Mouse (Mus musculus) small intestine, adult 2 months (tissue): ENCODE results near the gene Tigd2. TPM values are rescaled to one million over a fixed set of nuclear protein-coding genes. Genes with fewer than 3 reads are reported as not detected.
A peak's percentile ranks its signal among the peaks of the same experiment; 100 is the strongest.

Experiments
- H3K27ac ChIP-seq: fragments of 200-500 bp; 2 replicates; pipeline ENCODE4 v1.5.1; 2012; ENCODE audit warnings: low read depth, low read length, control low read depth, inconsistent platforms; ENCODE audit not compliant: insufficient read depth
- H3K27me3 ChIP-seq: fragments of 200-500 bp; 2 replicates; pipeline ENCODE4 v1.6.1; 2012; ENCODE audit warnings: mild to moderate bottlenecking, moderate library complexity, low read length, inconsistent platforms; ENCODE audit not compliant: control insufficient read depth, insufficient read depth
- H3K36me3 ChIP-seq: fragments of 200-500 bp; 2 replicates; pipeline ENCODE4 v1.6.1; 2012; ENCODE audit warnings: mild to moderate bottlenecking, low read length, control low read depth, inconsistent platforms; ENCODE audit not compliant: control insufficient read depth, insufficient read depth
- H3K4me1 ChIP-seq: fragments of 200-500 bp; 2 replicates; pipeline ENCODE4 v1.6.1; 2012; ENCODE audit warnings: low read length, inconsistent platforms, mixed read lengths; ENCODE audit not compliant: control insufficient read depth, insufficient read depth, insufficient read length
- H3K4me3 ChIP-seq: fragments of 200-500 bp; 2 replicates; pipeline ENCODE4 v1.5.1; 2012; ENCODE audit warnings: low read depth, mild to moderate bottlenecking, control low read depth, inconsistent platforms, low read length, moderate library complexity
- CTCF ChIP-seq: fragments of 200-500 bp; IDR thresholded peaks from 2 replicates; pipeline ENCODE4 v1.5.1; 2012; ENCODE audit warnings: low read depth, mild to moderate bottlenecking, control low read depth, inconsistent platforms, low read length, moderate library complexity, mixed read lengths; ENCODE audit not compliant: insufficient replicate concordance, insufficient read length; ENCODE audit errors: extremely low read depth
- POLR2A ChIP-seq: fragments of 200-500 bp; IDR thresholded peaks from 2 replicates; pipeline ENCODE4 v1.6.1; 2012; ENCODE audit warnings: low read depth, mild to moderate bottlenecking, control low read depth, inconsistent platforms, low read length, moderate library complexity
- WGBS: fragments of 180-500 bp; shearing (Covaris S2); methylation state at CpG from one replicate; pipeline ENCODE4 v1.1.7; 2018; 5-methylcytosine and 5-hydroxymethylcytosine counted together
- polyA plus RNA-seq: library from polyadenylated mRNA; depleted of rRNA; stranded (reverse); fragments of >200 nt; gene quantifications from 2 replicates; pipeline ENCODE4 v1.2.3, GENCODE M21; 2012; rRNA removed

Gene Tigd2
- polyA plus RNA-seq = 2.1 and 2.2 TPM in 2 replicates

GRCm38 (mm10) chr6:59208685-59209298 is at the start of gene Tigd2:
TSS of gene Tigd2 (plus strand) at chr6:59208870.
- no peaks in the 10 kb centered on the region; the same call in 1 of the 2 replicates for H3K36me3 ChIP-seq
- no peaks in the 10 kb centered on the region; the same call in 1 of the 2 replicates for H3K4me1 ChIP-seq
- WGBS = under 1% methylated on average over 62 of the region's 62 CpGs
- peak; percentile 83 for TF ChIP-seq POLR2A
- TF ChIP-seq CTCF = peak; percentile 83
- H3K27ac ChIP-seq = peak within 1 kb of the TSS; percentile 58
- H3K4me3 ChIP-seq = peak within 1 kb of the TSS; percentile 94
- no peaks in the 10 kb centered on the region for H3K27me3 ChIP-seq

- TF ChIP-seq CTCF = no peak
- no peak for TF ChIP-seq POLR2A
- 28% methylated on average over 4 of the region's 4 CpGs for WGBS
- no peak overlapping the region for H3K4me3 ChIP-seq
These were observed 46.7 kb upstream of the Tigd2 start for GRCm38 (mm10) chr6:59161801-59162478.

GRCm38 (mm10) chr6:59162887-59163286 is 45.8 kb upstream of the Tigd2 start:
- TF ChIP-seq CTCF (no peak), POLR2A (no peak)
- Histone ChIP-seq H3K4me3 (no peak overlapping the region), H3K27me3 (no peaks in the 10 kb centered on the region; the same call in 1 of the 2 replicates), H3K36me3 (no peaks in the 10 kb centered on the region), H3K4me1 (0 out of 2 replicates have a peak, but pooled peaks cover 2% of the 10 kb centered on the region), H3K27ac (no peak overlapping the region)
- WGBS = 55% methylated on average over 2 of the region's 2 CpGs

More at GRCm38 (mm10) chr6:59161801-59162478, 46.7 kb upstream of the Tigd2 start:
- Histone ChIP-seq H3K4me1 (0 out of 2 replicates have a peak, but pooled peaks cover 2% of the 10 kb centered on the region), H3K27ac (no peak overlapping the region), H3K36me3 (no peaks in the 10 kb centered on the region), H3K27me3 (no peaks in the 10 kb centered on the region; the same call in 1 of the 2 replicates)

DNA sequence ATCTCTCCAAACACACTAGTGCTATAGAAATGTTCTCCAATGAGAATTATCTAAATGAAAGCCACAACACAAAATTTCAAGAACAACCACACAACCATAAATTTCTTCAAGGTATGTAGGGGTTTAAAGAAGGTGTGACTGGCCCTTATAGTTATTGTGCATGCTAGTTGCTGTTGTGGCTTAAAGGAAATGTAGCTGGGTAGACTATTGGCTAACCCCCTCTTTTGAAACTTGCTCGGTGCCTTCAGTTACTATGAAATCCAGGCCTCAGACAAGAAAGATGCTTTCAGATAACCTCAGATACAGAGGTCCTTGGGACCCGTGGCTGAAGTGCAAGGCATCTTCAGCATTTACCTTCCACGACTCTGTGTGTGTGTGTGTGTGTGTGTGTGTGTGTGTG is 45.3 kb upstream of the Tigd2 start:
- Histone ChIP-seq H3K27me3 (no peaks in the 10 kb centered on the region; the same call in 1 of the 2 replicates), H3K27ac (no peak overlapping the region), H3K4me1 (0 out of 2 replicates have a peak, but pooled peaks cover 2% of the 10 kb centered on the region), H3K4me3 (no peak overlapping the region), H3K36me3 (no peaks in the 10 kb centered on the region)
- 81% methylated on average over 3 of the region's 3 CpGs for WGBS
- TF ChIP-seq CTCF (no peak), POLR2A (no peak)

DNA sequence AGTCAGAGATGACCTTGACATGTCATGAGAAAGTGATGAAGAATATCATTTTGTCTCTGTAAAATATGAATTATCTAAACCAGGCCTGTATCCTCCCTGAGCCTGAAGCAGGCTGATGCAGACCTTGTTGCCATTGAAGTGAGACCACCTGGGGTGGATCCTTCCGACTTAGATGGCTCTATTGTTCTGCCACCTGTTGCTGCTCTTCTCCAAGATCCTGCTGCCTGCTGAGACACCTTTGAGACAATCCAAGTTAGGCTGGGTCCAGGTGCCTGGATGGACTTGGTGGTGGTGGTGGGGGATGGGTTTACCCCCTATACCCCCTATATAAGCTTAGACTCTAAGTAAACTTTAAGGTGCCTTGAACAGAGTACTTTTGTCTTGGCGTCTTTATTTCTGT is 39.7 kb upstream of the Tigd2 start:
- Histone ChIP-seq H3K4me3 (no peak overlapping the region), H3K4me1 (peaks cover 8% of the 10 kb centered on the region; the same call in 1 of the 2 replicates), H3K27me3 (0 out of 2 replicates have a peak, but pooled peaks cover 2% of the 10 kb centered on the region), H3K36me3 (no peaks in the 10 kb centered on the region), H3K27ac (no peak overlapping the region)
- TF ChIP-seq CTCF (no peak), POLR2A (no peak)
- WGBS = 79% methylated on average over 2 of the region's 2 CpGs

- 0 out of 2 replicates have a peak, but pooled peaks cover 2% of the 10 kb centered on the region for H3K27me3 ChIP-seq
- no peak for TF ChIP-seq POLR2A
- TF ChIP-seq CTCF = no peak
These were observed 37.4 kb upstream of the Tigd2 start for GRCm38 (mm10) chr6:59171230-59171629.

DNA sequence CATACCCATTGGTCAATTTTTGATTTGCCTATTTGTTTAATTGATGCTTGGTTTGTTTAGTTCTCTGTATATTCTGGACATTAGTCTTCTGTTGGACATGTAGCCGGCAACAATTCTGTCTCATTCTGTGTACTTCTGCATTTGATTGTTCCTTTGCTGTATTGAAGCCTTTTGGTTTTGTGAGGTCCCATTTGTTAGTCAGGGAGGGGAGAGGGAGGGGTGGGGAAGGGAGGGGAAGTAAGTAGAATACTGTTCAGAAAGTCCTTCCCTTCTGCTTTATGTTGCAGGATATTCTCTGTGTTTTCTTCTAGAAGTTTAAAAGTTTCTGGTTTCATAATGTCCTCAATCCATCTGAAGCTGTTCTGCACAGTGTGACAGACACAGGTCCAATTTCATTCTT is 34.7 kb upstream of the Tigd2 start:
- H3K4me1 ChIP-seq = peaks cover 12% of the 10 kb centered on the region; the same call in 1 of the 2 replicates
- H3K27me3 ChIP-seq = 0 out of 2 replicates have a peak, but pooled peaks cover 2% of the 10 kb centered on the region
- TF ChIP-seq POLR2A = no peak
- no peak for TF ChIP-seq CTCF
- no peaks in the 10 kb centered on the region for H3K36me3 ChIP-seq
- H3K27ac ChIP-seq = no peak overlapping the region
- H3K4me3 ChIP-seq = no peak overlapping the region
- WGBS = 63% methylated on average over 1 of the region's 1 CpGs

More at GRCm38 (mm10) chr6:59171230-59171629, 37.4 kb upstream of the Tigd2 start:
- WGBS = 33% methylated on average over 3 of the region's 3 CpGs
- Histone ChIP-seq H3K27ac (no peak overlapping the region), H3K4me1 (peaks cover 8% of the 10 kb centered on the region; the same call in 1 of the 2 replicates), H3K36me3 (no peaks in the 10 kb centered on the region), H3K4me3 (no peak overlapping the region)
